Mouse (Mus musculus) right cerebral cortex, postnatal 4 days (tissue): Measurements from ENCODE around the gene Hsf4.

ENCODE experiments used
- DNase-seq: peaks from one replicate; pipeline ENCODE4 v3.0.0-alpha.2; 2022

Gene Hsf4

GRCm38 (mm10) chr8:105259721-105260320, 9.8 kb upstream of the Hsf4 start:
- DNase-seq, result peak; percentile 83

DNA sequence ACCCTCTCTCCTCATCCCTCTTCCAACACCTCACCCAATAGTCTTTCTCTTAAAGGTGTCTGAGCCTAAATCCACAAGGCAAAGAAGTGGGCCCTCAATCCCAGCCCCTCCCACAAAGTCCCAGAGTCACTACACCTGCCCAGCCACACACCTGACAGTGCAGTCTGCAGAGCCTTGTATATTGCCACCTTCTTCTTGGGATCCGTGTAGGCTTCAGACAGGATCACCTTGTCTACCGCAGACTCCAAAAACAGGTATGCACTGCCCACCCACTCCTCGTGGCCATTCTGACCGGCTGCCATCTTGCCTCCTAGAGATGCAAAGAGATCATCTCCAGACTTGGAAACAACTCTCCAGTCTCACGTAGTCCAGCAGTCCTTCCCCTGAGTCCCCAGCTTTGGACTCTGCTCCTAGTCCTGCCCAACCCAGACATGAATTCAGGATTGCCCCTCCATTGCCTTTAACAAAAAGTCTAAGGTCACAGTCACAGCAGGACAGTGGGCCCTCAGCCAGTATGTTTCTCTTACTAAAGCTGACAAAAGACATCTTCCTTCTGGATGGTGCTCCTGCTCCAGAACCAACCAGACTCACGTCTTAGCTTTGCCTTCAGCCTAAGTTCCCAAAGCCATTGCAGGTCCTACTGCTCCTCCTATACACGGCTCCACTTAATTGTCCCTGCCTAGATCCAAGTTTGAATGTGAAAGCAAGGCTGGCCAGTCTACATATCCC, 9.1 kb upstream of the Hsf4 start:
- DNase-seq, result no peak

DNA sequence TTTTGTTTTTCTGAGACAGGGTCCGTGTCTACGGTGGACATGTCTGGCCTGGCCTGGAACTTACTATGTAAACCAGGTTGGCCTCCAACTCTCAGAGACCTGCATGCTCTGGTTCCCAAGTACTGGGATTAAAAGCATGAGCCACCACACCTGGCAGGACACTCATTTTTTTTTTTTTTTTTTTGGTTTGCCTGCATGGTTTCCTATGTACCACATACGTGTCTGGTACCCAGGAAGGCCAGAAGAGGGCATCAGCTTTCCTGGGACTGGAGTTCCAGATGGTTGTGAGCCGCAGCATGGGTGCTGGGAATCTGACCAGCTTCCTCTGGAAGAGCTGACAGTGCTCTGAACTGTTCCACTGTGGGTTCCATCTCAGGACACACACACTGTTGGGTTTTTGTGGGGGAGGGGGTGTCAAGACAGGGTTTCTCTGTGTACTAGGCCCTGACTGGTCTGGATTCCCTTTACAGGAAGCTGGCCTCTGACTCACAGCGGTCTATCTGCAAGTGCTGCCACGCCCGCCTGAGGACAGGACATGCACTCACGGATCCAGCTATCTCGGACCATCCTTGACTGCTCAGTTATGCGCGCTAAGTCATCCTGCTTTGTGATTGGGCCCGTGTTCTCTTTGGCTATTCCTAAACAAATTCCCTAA, 8.1 kb upstream of the Hsf4 start:
- DNase-seq, result no peak

GRCm38 (mm10) chr8:105263244-105263912, 6.2 kb upstream of the Hsf4 start:
- DNase-seq, result no peak

DNA sequence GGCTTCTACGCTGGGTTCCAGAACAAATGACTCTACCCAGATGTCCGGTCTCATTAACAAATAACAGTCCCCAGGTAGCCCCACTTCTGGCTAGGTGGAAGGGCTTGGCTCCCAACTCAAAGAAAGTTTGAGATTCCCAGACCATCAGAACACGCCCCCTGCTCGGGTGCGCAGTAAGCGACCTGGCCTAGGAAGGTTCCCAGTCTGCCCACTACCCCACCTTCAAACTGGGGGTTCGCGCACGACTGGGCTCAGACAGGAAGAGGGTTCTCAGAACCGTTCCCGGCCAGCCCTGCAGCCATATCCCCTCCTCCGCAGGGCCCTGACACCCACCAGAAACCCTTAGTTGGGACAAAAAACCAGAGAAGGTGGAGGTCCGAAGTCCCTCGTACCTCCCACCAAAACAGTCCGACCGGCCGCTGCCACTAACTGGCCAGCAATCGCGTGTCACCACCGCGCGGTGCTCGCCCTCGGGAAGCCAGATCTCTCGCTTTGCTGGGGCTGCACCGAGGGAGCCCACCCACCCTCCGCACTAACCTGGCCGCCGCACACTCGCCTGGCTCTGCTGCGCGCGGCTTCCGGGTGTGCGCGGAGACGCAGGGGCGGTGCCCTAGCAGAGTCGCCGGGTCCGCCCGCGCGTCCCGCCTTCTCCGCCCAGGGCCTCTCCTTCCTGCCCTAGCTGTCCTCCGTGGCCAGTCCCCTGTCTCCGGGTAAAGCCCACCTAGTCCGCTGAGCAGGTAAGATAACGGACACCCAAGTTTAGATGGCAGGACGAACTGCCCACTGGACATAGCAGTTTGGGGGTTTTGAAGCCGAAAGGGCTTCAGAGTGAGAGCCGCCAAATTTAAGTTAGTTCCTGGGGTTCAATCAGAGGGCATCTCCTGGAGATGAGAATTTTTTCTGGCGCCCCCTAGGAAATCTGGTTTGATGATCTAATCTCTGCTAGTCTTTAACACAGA, 5.3 kb upstream of the Hsf4 start, which contains the start of the genes Tradd and Fbxl8:
Gene Tradd (minus strand): TSS at position 586 of the 959 bp plus-strand sequence.
Gene Fbxl8 (plus strand): TSS at position 625 of the 959 bp plus-strand sequence.
- DNase-seq, result no peak

DNA sequence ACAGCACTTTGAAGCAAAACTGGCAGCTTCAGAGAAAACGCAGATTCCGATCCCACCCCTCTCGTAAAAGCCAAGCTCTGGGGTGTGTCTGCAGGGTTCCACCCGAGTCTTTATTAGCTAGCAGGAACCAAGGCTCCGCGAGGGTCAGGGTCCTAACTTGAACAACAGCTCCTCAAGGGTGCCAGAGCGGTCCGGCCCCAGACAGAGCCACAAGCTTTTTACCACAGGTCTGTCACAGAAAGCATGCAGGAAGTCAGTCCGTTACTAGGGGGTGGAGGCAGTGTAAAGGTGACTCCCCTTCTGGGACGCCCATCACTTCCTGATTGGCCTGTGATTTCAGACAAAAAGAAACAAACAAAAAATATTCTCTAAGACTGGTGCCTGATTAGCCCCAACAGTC, 4.5 kb upstream of the Hsf4 start:
- DNase-seq, result no peak

DNA sequence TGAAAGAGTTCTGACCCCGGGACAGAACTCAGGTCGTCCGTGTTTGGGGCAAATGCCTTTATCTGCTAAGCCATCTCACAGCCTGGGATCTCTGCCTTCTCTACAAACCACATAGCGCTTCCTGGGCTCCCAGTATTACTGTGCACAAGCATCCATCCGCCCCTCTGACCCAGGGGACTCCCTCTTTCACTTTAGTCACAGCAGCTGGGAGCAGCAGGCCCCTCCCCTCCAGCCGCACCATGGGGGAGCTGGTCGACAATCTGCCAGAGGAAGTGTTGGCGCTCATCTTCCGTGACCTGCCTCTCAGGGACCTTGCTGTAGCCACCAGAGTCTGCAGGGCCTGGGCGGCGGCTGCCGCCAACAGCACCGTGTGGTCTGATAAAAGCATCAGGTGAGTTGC, 2.8 kb upstream of the Hsf4 start:
- DNase-seq, result no peak

- peak; percentile 89 for DNase-seq
Observed at GRCm38 (mm10) chr8:105268342-105269074, 1.1 kb upstream of the Hsf4 start.

DNA sequence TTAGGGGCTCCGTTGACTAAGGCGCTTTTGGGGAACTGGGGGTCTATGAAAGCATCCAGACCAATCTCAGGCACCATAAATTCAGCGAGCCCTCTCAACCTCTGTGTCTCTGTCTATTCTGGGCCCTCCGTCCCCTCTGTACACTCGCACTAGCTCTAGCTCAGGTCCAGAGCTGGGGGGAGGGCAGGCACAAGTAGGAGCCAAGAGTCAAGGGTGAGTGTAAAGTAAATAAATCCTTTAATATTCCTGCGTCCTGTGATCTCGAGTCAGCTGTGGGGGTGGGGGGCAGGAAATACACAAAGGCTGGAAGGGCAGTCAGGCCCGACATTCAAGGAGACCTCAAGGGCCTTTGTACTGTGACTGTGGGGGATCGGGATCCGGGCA, 534 bp upstream of the Hsf4 start:
- DNase-seq, result no peak

GRCm38 (mm10) chr8:105270101-105270915, 707 bp downstream of the Hsf4 start:
- no peak for DNase-seq

- no peak for DNase-seq
Observed at GRCm38 (mm10) chr8:105270916-105271186, 1.2 kb downstream of the Hsf4 start.

DNA sequence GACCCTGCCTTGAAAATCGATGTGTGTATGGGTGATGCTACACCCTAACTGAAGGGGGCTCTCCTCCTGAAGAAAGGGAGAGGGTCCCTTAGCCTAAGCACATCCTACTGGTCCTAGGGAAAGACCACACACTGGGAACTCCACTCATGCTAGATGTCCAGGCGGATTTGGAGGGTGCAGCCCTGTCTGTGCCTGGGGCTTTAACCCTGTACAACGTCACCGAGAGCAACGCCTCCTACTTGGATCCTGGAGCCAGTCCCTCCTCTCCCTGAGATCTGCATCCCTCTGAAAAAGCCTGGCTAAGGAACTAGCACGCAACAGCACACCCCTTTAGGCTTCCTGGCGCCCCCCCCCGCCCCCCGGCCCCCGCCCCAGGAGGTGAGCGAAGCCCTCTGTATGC, 5.8 kb downstream of the Hsf4 start:
- no peak for DNase-seq

DNA sequence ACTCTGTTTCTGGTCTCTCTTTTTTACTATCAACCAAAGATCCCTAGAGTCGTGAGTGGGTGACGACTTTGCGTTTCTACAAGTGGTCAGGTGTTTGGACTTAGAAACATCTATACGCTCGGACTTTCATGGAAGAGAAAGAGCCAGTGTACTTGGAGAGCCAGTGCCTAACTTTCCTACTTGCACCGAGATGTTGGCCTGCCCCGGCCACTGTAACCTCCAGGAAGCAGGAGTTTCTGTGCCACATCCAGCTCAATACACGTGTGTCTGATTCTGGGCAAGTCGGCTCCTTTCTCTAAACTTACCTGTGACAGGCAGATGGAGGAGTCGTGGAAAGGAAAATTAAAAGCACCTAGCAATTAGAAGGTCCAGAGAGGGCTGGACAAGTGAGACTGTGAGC, 6.2 kb downstream of the Hsf4 start, which contains the start of gene Nol3:
Gene Nol3 (plus strand): TSS at position 301 of the 400 bp plus-strand sequence.
- no peak for DNase-seq

DNA sequence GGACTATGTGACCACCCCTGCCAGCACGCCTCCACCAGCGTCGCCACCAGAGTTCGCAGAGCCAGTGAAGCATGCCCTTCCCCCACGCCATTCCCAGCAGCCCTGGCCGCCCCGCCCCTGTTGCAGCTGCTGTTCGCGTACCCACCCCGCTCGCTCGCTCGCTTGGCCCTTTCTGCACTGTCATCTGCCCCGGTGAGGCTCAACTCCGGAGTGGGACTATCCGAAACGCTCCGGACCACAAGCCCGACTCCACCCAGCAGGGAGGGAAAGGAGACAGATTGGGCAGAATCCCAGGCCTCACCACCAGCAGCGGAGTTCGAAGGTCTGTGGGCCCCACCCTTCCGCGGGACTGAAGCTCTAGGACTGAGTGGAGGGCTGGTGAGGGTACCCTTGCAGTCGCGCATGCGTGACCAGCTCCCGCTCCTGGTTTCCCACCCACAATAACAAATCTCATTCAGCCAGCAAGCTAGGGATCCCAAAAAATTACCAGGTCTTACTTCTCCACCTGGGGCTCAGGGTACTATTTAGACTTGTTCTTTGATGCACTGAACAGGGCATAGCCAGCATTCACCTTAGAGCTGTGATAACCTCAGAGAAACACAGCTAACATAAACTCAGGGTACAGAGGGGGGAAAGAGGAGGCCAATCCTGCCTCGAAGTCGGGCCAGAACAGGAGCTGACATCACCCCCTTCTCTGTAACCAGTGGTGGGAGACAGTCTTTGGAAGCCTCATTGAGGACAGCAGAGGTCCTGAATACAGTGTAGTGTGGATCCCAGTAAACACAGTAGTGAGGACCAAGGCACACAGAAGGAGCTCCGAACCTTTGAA, 6.9 kb downstream of the Hsf4 start:
- DNase-seq, result peak; percentile 62

DNA sequence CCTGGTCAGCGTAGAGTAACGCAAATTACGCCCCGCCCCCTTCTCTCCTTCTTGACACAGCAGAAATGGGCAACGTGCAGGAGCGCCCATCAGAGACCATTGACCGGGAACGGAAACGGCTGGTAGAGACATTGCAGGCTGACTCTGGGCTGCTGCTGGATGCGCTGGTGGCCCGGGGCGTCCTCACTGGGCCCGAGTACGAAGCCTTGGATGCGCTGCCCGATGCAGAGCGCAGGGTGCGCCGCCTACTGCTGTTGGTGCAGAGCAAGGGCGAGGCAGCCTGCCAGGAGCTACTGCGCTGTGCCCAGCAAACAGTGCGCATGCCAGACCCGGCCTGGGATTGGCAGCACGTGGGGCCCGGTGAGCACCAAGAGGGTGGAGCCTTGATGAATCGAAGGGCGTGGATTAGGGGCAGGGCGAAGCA, 9.3 kb downstream of the Hsf4 start:
- DNase-seq, result peak; percentile 75

DNA sequence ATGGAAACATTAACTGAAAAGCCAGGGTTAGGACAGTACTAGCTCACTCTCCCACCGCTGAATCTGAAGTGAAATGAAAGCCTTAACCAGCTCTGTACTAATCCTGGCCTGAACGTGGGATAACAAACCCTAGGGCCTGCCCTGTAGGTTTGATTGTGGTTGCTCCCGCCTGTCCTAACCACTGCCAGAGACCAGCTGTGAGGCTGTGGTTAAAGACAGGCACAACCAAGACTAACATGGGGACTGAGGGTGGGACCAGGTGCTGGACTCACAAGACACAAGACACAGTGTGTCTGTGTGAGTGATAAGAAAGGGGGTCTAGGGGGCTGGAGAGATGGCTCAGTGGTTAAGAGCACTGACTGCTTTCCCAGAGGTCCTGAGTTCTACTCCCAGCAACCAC, 11.0 kb downstream of the Hsf4 start:
- no peak for DNase-seq

DNA sequence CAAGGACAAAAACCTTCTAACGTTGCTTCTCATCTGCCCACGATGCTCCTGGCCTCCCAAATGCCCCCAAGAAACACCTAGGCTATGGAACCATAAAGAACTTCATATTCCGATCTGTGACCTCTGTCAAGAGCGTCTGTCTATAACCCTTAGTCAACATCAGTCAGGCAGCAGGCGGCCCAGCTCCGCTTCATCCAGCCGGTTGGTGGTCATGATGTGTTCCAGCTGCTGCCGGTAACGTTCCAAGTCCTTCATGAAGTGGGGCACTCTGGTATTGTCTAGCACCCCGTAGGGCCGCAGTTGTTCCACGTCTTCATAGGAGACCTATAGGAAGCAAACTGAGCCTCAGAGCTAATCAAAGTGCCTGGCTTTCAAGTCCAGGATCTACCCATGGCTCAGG, 12.2 kb downstream of the Hsf4 start:
- no peak for DNase-seq

DNA sequence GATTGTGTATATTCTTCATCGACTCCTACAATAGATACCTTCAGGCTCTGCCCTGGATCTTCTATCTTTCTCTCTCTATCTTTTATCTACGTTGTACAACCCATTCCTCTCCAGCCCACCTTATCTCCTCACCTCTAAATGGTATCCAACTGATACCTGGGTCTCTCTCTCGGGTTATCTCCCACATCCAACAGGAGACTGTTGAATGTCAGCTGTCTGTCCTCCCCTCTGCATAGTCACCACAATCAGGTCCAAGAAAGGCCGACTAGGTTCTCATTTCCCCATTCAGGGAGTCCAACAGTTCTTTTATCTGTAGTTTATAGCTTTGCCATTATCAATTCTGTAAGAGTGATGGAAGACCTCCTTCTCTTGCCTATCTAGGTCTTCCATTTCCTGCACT, 12.6 kb downstream of the Hsf4 start:
- no peak for DNase-seq

- peak; percentile 58 for DNase-seq
Observed at GRCm38 (mm10) chr8:105283074-105283473, 13.5 kb downstream of the Hsf4 start.

DNA sequence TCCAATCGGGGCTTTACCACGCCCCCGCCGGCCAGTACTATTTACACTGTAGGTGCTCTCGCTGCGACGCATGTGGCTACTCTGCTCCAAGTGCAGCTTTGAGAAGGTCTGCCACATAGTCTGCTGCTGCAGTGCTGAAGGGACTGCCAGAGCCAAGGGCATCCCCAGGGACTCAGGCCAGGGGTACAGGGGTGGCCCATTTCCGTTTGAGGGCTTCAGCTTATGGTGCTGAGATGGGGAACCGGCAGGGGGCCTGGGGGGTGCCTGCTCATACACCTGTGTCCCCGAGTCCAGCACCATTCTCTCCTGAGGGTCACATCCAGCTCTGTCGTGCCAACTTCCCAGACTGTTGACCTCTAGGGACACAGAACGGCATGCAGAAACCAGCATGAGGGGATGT, 15.9 kb downstream of the Hsf4 start:
- DNase-seq, result no peak
